Mouse (Mus musculus): ENCODE results near the gene Cebpb. TPM values are rescaled to one million over a fixed set of nuclear protein-coding genes. Genes with fewer than 3 reads are reported as not detected.
A peak's percentile ranks its signal among the peaks of the same experiment; 100 is the strongest.

Cebpb gene
- polyA plus RNA-seq, 1 experiment from 2014 or later, result 0.15 TPM

GRCm38 (mm10) chr2:167652694-167653093 lies 36.0 kb upstream of the Cebpb start:
- 84% methylated on average over 7 of the region's 7 CpGs for WGBS
- no peaks in the 10 kb centered on the region for H3K27me3 ChIP-seq (replicated peaks; ENCODE audit: control insufficient read depth, insufficient read depth, low read length)

GRCm38 (mm10) chr2:167654911-167655600 lies 33.7 kb upstream of the Cebpb start:
- no peaks in the 10 kb centered on the region for H3K27me3 ChIP-seq (replicated peaks; ENCODE audit: control insufficient read depth, insufficient read depth, low read length)
- H3K27ac ChIP-seq (ENCODE audit: low read depth, low read length), result no peak overlapping the region
- H3K36me3 ChIP-seq (ENCODE audit: control insufficient read depth, insufficient read depth, low read length), result peaks cover 3% of the 10 kb centered on the region; the same call in 1 of the 2 replicates
- H3K9ac ChIP-seq (ENCODE audit: low read depth, low read length), result no peak overlapping the region
- no peaks in the 10 kb centered on the region for H3K9me3 ChIP-seq (ENCODE audit: control insufficient read depth, low read length)
- no peak overlapping the region for H3K4me2 ChIP-seq (ENCODE audit: low read length)
- WGBS, result 88% methylated on average over 10 of the region's 10 CpGs
- no peak overlapping the region for H3K4me3 ChIP-seq (ENCODE audit: low read length)
- ATAC-seq, result no peak
- H3K4me1 ChIP-seq (ENCODE audit: control insufficient read depth, insufficient read depth, low read depth, low read length), result peaks cover 11% of the 10 kb centered on the region

More at GRCm38 (mm10) chr2:167652694-167653093, 36.0 kb upstream of the Cebpb start:
- Histone ChIP-seq H3K36me3 (ENCODE audit: control insufficient read depth, insufficient read depth, low read length) (peaks cover 3% of the 10 kb centered on the region; the same call in 1 of the 2 replicates), H3K4me2 (ENCODE audit: low read length) (no peak overlapping the region), H3K9ac (ENCODE audit: low read depth, low read length) (no peak overlapping the region), H3K4me1 (ENCODE audit: control insufficient read depth, insufficient read depth, low read depth, low read length) (no peaks in the 10 kb centered on the region), H3K27ac (ENCODE audit: low read depth, low read length) (no peak overlapping the region), H3K9me3 (ENCODE audit: control insufficient read depth, low read length) (no peaks in the 10 kb centered on the region), H3K4me3 (ENCODE audit: low read length) (no peak overlapping the region)
- no peak for ATAC-seq

GRCm38 (mm10) chr2:167656629-167657478 lies 31.9 kb upstream of the Cebpb start:
- 85% methylated on average over 16 of the region's 16 CpGs for WGBS
- no peaks in the 10 kb centered on the region for H3K9me3 ChIP-seq (ENCODE audit: control insufficient read depth, low read length)
- H3K36me3 ChIP-seq (ENCODE audit: control insufficient read depth, insufficient read depth, low read length), result no peaks in the 10 kb centered on the region; the same call in 1 of the 2 replicates
- peaks cover 19% of the 10 kb centered on the region for H3K4me1 ChIP-seq (ENCODE audit: control insufficient read depth, insufficient read depth, low read depth, low read length)
- no peak overlapping the region for H3K9ac ChIP-seq (ENCODE audit: low read depth, low read length)
- H3K27me3 ChIP-seq (replicated peaks; ENCODE audit: control insufficient read depth, insufficient read depth, low read length), result no peaks in the 10 kb centered on the region
- no peak overlapping the region for H3K4me3 ChIP-seq (ENCODE audit: low read length)
- no peak overlapping the region for H3K4me2 ChIP-seq (ENCODE audit: low read length)
- no peak overlapping the region for H3K27ac ChIP-seq (ENCODE audit: low read depth, low read length)
- no peak for ATAC-seq

- Histone ChIP-seq H3K36me3 (ENCODE audit: control insufficient read depth, insufficient read depth, low read length) (no peaks in the 10 kb centered on the region; the same call in 1 of the 2 replicates), H3K4me1 (ENCODE audit: control insufficient read depth, insufficient read depth, low read depth, low read length) (peaks cover 21% of the 10 kb centered on the region), H3K9ac (ENCODE audit: low read depth, low read length) (no peak overlapping the region), H3K27me3 (replicated peaks; ENCODE audit: control insufficient read depth, insufficient read depth, low read length) (no peaks in the 10 kb centered on the region), H3K4me2 (ENCODE audit: low read length) (no peak overlapping the region), H3K4me3 (ENCODE audit: low read length) (no peak overlapping the region), H3K27ac (ENCODE audit: low read depth, low read length) (no peak overlapping the region), H3K9me3 (ENCODE audit: control insufficient read depth, low read length) (no peaks in the 10 kb centered on the region)
- no peak for ATAC-seq
- 90% methylated on average over 4 of the region's 4 CpGs for WGBS
Measured at GRCm38 (mm10) chr2:167657973-167658372, 30.7 kb upstream of the Cebpb start.

- peaks cover 21% of the 10 kb centered on the region for H3K4me1 ChIP-seq (ENCODE audit: control insufficient read depth, insufficient read depth, low read depth, low read length)
- no peak overlapping the region for H3K9ac ChIP-seq (ENCODE audit: low read depth, low read length)
- ATAC-seq, result no peak
- no peak overlapping the region for H3K4me2 ChIP-seq (ENCODE audit: low read length)
- H3K36me3 ChIP-seq (ENCODE audit: control insufficient read depth, insufficient read depth, low read length), result no peaks in the 10 kb centered on the region; the same call in 1 of the 2 replicates
- H3K9me3 ChIP-seq (ENCODE audit: control insufficient read depth, low read length), result no peaks in the 10 kb centered on the region
- H3K27ac ChIP-seq (ENCODE audit: low read depth, low read length), result no peak overlapping the region
- no peak overlapping the region for H3K4me3 ChIP-seq (ENCODE audit: low read length)
- H3K27me3 ChIP-seq (replicated peaks; ENCODE audit: control insufficient read depth, insufficient read depth, low read length), result no peaks in the 10 kb centered on the region
- 84% methylated on average over 11 of the region's 11 CpGs for whole genome bisulfite sequencing
Measured at GRCm38 (mm10) chr2:167658712-167659111, 30.0 kb upstream of the Cebpb start.

GRCm38 (mm10) chr2:167659177-167659846 lies 29.4 kb upstream of the Cebpb start:
- WGBS, result 82% methylated on average over 10 of the region's 10 CpGs
- Histone ChIP-seq H3K4me1 (ENCODE audit: control insufficient read depth, insufficient read depth, low read depth, low read length) (peaks cover 21% of the 10 kb centered on the region), H3K27ac (ENCODE audit: low read depth, low read length) (no peak overlapping the region), H3K4me2 (ENCODE audit: low read length) (peak overlapping the region; percentile 98), H3K9me3 (ENCODE audit: control insufficient read depth, low read length) (no peaks in the 10 kb centered on the region), H3K27me3 (replicated peaks; ENCODE audit: control insufficient read depth, insufficient read depth, low read length) (no peaks in the 10 kb centered on the region), H3K4me3 (ENCODE audit: low read length) (peak overlapping the region; percentile 77), H3K36me3 (ENCODE audit: control insufficient read depth, insufficient read depth, low read length) (no peaks in the 10 kb centered on the region), H3K9ac (ENCODE audit: low read depth, low read length) (peak overlapping the region; percentile 87; the same call in 1 of the 2 replicates)
- no peak for ATAC-seq

GRCm38 (mm10) chr2:167659847-167660610 lies 28.7 kb upstream of the Cebpb start:
- H3K27me3 ChIP-seq (replicated peaks; ENCODE audit: control insufficient read depth, insufficient read depth, low read length), result no peaks in the 10 kb centered on the region
- H3K4me3 ChIP-seq (ENCODE audit: low read length), result peak overlapping the region; percentile 77
- no peak overlapping the region for H3K27ac ChIP-seq (ENCODE audit: low read depth, low read length)
- 17% methylated on average over 13 of the region's 13 CpGs for WGBS
- no peaks in the 10 kb centered on the region for H3K9me3 ChIP-seq (ENCODE audit: control insufficient read depth, low read length)
- ATAC-seq, result no peak
- peak overlapping the region; percentile 98 for H3K4me2 ChIP-seq (ENCODE audit: low read length)
- peaks cover 21% of the 10 kb centered on the region for H3K4me1 ChIP-seq (ENCODE audit: control insufficient read depth, insufficient read depth, low read depth, low read length)
- peak overlapping the region; percentile 87 for H3K9ac ChIP-seq (ENCODE audit: low read depth, low read length)
- no peaks in the 10 kb centered on the region for H3K36me3 ChIP-seq (ENCODE audit: control insufficient read depth, insufficient read depth, low read length)

GRCm38 (mm10) chr2:167660611-167660971 lies 28.1 kb upstream of the Cebpb start:
- H3K4me1 ChIP-seq (ENCODE audit: control insufficient read depth, insufficient read depth, low read depth, low read length), result peaks cover 21% of the 10 kb centered on the region
- peak overlapping the region; percentile 77 for H3K4me3 ChIP-seq (ENCODE audit: low read length)
- H3K36me3 ChIP-seq (ENCODE audit: control insufficient read depth, insufficient read depth, low read length), result no peaks in the 10 kb centered on the region
- ATAC-seq, result no peak
- under 1% methylated on average over 12 of the region's 12 CpGs for WGBS
- H3K9ac ChIP-seq (ENCODE audit: low read depth, low read length), result peak overlapping the region; percentile 87
- no peaks in the 10 kb centered on the region for H3K27me3 ChIP-seq (replicated peaks; ENCODE audit: control insufficient read depth, insufficient read depth, low read length)
- H3K9me3 ChIP-seq (ENCODE audit: control insufficient read depth, low read length), result no peaks in the 10 kb centered on the region
- peak overlapping the region; percentile 98 for H3K4me2 ChIP-seq (ENCODE audit: low read length)
- H3K27ac ChIP-seq (ENCODE audit: low read depth, low read length), result no peak overlapping the region
